Mouse (Mus musculus) right cerebral cortex, postnatal 10 days (tissue): ENCODE data around the gene Tgfbr3.
A peak's percentile ranks its signal among the peaks of the same experiment; 100 is the strongest.
"Not testable (repeated sequence)": the region's sequence is repeated elsewhere in the genome, so short reads cannot be mapped to it uniquely, and the experiment has no call there.

Source experiments
- DNase-seq, 2 experiments: peaks; one replicate each; pipeline ENCODE4 v3.0.0; 2021; ENCODE audit warnings: low spot score in 2 of 2

Tgfbr3 gene

GRCm38 (mm10) chr5:107282561-107283307, 6.7 kb downstream of the Tgfbr3 start:
- peak in 1 of 2 experiments; percentile 42 for DNase-seq

- no peak for DNase-seq
These were observed 10.2 kb downstream of the Tgfbr3 start for GRCm38 (mm10) chr5:107279263-107279662.

GRCm38 (mm10) chr5:107276186-107276585, 13.2 kb downstream of the Tgfbr3 start:
- DNase-seq, result no peak

GRCm38 (mm10) chr5:107272252-107273028, 17.0 kb downstream of the Tgfbr3 start:
- no peak for DNase-seq

GRCm38 (mm10) chr5:107269006-107269328, 20.5 kb downstream of the Tgfbr3 start:
- no peak for DNase-seq

GRCm38 (mm10) chr5:107268121-107269005, 21.1 kb downstream of the Tgfbr3 start:
- DNase-seq, result no peak

- no peak for DNase-seq
These were observed 22.9 kb downstream of the Tgfbr3 start for GRCm38 (mm10) chr5:107266566-107266965.

- DNase-seq, result no peak
These were observed 24.7 kb downstream of the Tgfbr3 start for GRCm38 (mm10) chr5:107264426-107265360.

GRCm38 (mm10) chr5:107263836-107264235, 25.6 kb downstream of the Tgfbr3 start:
- no peak for DNase-seq

- DNase-seq, result no peak
These were observed 27.5 kb downstream of the Tgfbr3 start for GRCm38 (mm10) chr5:107261930-107262329.

GRCm38 (mm10) chr5:107260708-107261495, 28.5 kb downstream of the Tgfbr3 start:
- no peak for DNase-seq

- DNase-seq, result no peak
These were observed 29.9 kb downstream of the Tgfbr3 start for GRCm38 (mm10) chr5:107259487-107260040.

- no peak for DNase-seq
These were observed 36.0 kb downstream of the Tgfbr3 start for GRCm38 (mm10) chr5:107253395-107253794.

- DNase-seq, result no peak
These were observed 37.0 kb downstream of the Tgfbr3 start for GRCm38 (mm10) chr5:107252435-107252834.

GRCm38 (mm10) chr5:107251751-107252305, 37.6 kb downstream of the Tgfbr3 start:
- peak; percentile 84 for DNase-seq

GRCm38 (mm10) chr5:107250548-107251272, 38.7 kb downstream of the Tgfbr3 start:
- no peak for DNase-seq

GRCm38 (mm10) chr5:107248732-107249131, 40.7 kb downstream of the Tgfbr3 start:
- DNase-seq, result no peak

GRCm38 (mm10) chr5:107248302-107248701, 41.1 kb downstream of the Tgfbr3 start:
- DNase-seq, result not testable (repeated sequence)

- no peak for DNase-seq
These were observed 41.6 kb downstream of the Tgfbr3 start for GRCm38 (mm10) chr5:107247786-107248185.
